Comparison of ENCODE assay signal across 25 mouse cellular contexts in genomic region chr10:117799806-117800205, GRCm38 (mm10). TPM values are rescaled to one million over a fixed set of nuclear protein-coding genes. Genes with fewer than 3 reads are reported as not detected.
A peak's percentile ranks its signal among the peaks of the same experiment; 100 is the strongest.
DNase-seq lines count a peak whose midpoint lies in the region; ATAC-seq and TF ChIP-seq lines count a peak whose summit lies in the region.
"Had no signal": no experiment of that assay in that cellular context is flagged by ENCODE, and none has a peak within 500 bp of the region (broad histone marks: within the 10 kb centered on the region; RNA-seq: fewer than 3 reads in every experiment).

No protein-coding gene starts in this region.

- no peak overlapping the region for H3K9ac ChIP-seq in forebrain, embryonic 11.5 days (ENCODE audit: low read length)
- H3K9ac ChIP-seq in forebrain, postnatal 0 days: no peak overlapping the region
- H3K9ac ChIP-seq in stomach, postnatal 0 days (ENCODE audit: low read length): no peak overlapping the region
- H3K9ac ChIP-seq: embryonic facial prominence, embryonic 15.5 days; forebrain, embryonic 15.5 days; heart, embryonic 12.5 days; hindbrain, embryonic 12.5 days had no signal

- no peaks in the 10 kb centered on the region for H3K36me3 ChIP-seq in forebrain, embryonic 11.5 days (ENCODE audit: control insufficient read depth, insufficient read depth, low read length)
- no peaks in the 10 kb centered on the region for H3K36me3 ChIP-seq in forebrain, postnatal 0 days (ENCODE audit: insufficient read depth)
- H3K36me3 ChIP-seq in kidney, adult 2 months (ENCODE audit: control insufficient read depth, insufficient read depth, low read length): no peaks in the 10 kb centered on the region
- H3K36me3 ChIP-seq in stomach, postnatal 0 days (ENCODE audit: control insufficient read depth, insufficient read depth, low read length): no peaks in the 10 kb centered on the region
- H3K36me3 ChIP-seq: embryonic facial prominence, embryonic 15.5 days; forebrain, embryonic 10.5 days; forebrain, embryonic 15.5 days; G1E; heart, embryonic 12.5 days; hindbrain, embryonic 12.5 days had no signal

- DNase-seq in forebrain, embryonic 11.5 days (ENCODE audit: low spot score): peak; percentile 10
- no peak for DNase-seq in forebrain, postnatal 0 days
- peak; percentile 17 for DNase-seq in kidney, adult 2 months
- no peak for DNase-seq in kidney, adult 9 months
- DNase-seq in induced T-regulatory cell, adult 2 months (ENCODE audit: low read depth): peak; percentile 16
- DNase-seq in stomach, postnatal 0 days (ENCODE audit: low spot score): no peak
- DNase-seq in left cerebral cortex, adult 2 months (ENCODE audit: extremely low spot score in 1 of 2, low spot score in 2 of 2): no peak
- DNase-seq: adrenal gland, postnatal 10 days; B cell, adult 2 months; cerebellum, adult 11 months; cerebellum, adult 8-10 months; cerebellum, postnatal 14 days; embryo, embryonic 11 days; gastrocnemius, postnatal 10 days; heart, postnatal 4 days had no signal

- TF ChIP-seq EP300 in stomach, postnatal 0 days (optimal IDR thresholded peaks at IDR 0.05): no peak

- H3K9me3 ChIP-seq in forebrain, embryonic 11.5 days (ENCODE audit: control insufficient read depth, low read length): no peaks in the 10 kb centered on the region; the same call in 1 of the 2 replicates
- H3K9me3 ChIP-seq in forebrain, postnatal 0 days (ENCODE audit: low read length): no peaks in the 10 kb centered on the region
- no peaks in the 10 kb centered on the region for H3K9me3 ChIP-seq in stomach, postnatal 0 days (ENCODE audit: control insufficient read depth, low read length)
- H3K9me3 ChIP-seq: embryonic facial prominence, embryonic 15.5 days; forebrain, embryonic 10.5 days; forebrain, embryonic 15.5 days; hindbrain, embryonic 12.5 days had no signal

- H3K4me3 ChIP-seq in forebrain, embryonic 11.5 days (ENCODE audit: low read depth, low read length): no peak overlapping the region
- no peak overlapping the region for H3K4me3 ChIP-seq in forebrain, postnatal 0 days (ENCODE audit: low read depth, low read length)
- no peak overlapping the region for H3K4me3 ChIP-seq in kidney, adult 2 months (ENCODE audit: insufficient read depth, low read depth, low read length)
- no peak overlapping the region for H3K4me3 ChIP-seq in stomach, postnatal 0 days (ENCODE audit: low read depth, low read length)
- no peak overlapping the region for H3K4me3 ChIP-seq in left cerebral cortex, adult 2 months
- H3K4me3 ChIP-seq: embryonic facial prominence, embryonic 15.5 days; erythroblast, embryonic 14.5 days; forebrain, embryonic 10.5 days; forebrain, embryonic 15.5 days; heart, adult 2 months; heart, embryonic 12.5 days; hindbrain, embryonic 12.5 days had no signal

- no peak for TF ChIP-seq POLR2A in kidney, adult 2 months (IDR thresholded peaks at IDR 0.05; ENCODE audit: low read depth, low read length)

- no peak overlapping the region for H3K4me2 ChIP-seq in forebrain, embryonic 11.5 days (ENCODE audit: low read depth, low read length, severe bottlenecking)
- no peak overlapping the region for H3K4me2 ChIP-seq in forebrain, postnatal 0 days (ENCODE audit: low read depth)
- H3K4me2 ChIP-seq in stomach, postnatal 0 days (replicated peaks; ENCODE audit: low read depth): no peak overlapping the region
- H3K4me2 ChIP-seq: embryonic facial prominence, embryonic 15.5 days; forebrain, embryonic 15.5 days; heart, embryonic 12.5 days; hindbrain, embryonic 12.5 days had no signal

- TF ChIP-seq CTCF in forebrain, postnatal 0 days (IDR thresholded peaks at IDR 0.05; ENCODE audit: low read depth): no peak
- no peak for TF ChIP-seq CTCF in kidney, adult 2 months (conservative IDR thresholded peaks at IDR 0.05; ENCODE audit: insufficient read depth, insufficient read length, low read depth, low read length)
- TF ChIP-seq CTCF in stomach, postnatal 0 days (IDR thresholded peaks at IDR 0.05; ENCODE audit: low read depth): no peak
- TF ChIP-seq CTCF in left cerebral cortex, adult 2 months (IDR thresholded peaks at IDR 0.05): no peak

- no peaks in the 10 kb centered on the region for H3K27me3 ChIP-seq in forebrain, embryonic 11.5 days (ENCODE audit: control insufficient read depth, insufficient read depth, low read length)
- no peaks in the 10 kb centered on the region for H3K27me3 ChIP-seq in forebrain, postnatal 0 days (ENCODE audit: insufficient read depth, low read length)
- H3K27me3 ChIP-seq in kidney, adult 2 months (replicated peaks; ENCODE audit: control insufficient read depth, insufficient read depth, low read length): no peaks in the 10 kb centered on the region
- H3K27me3 ChIP-seq in stomach, postnatal 0 days (ENCODE audit: control insufficient read depth, insufficient read depth, low read length): no peaks in the 10 kb centered on the region
- H3K27me3 ChIP-seq: embryonic facial prominence, embryonic 15.5 days; forebrain, embryonic 15.5 days; heart, embryonic 12.5 days; hindbrain, embryonic 12.5 days had no signal

- ATAC-seq in forebrain, embryonic 11.5 days (replicated peaks; ENCODE audit: low FRiP score): no peak
- ATAC-seq in forebrain, postnatal 0 days: no peak
- 0 out of 2 replicates have a peak, but pooled peaks have one; percentile 19 for ATAC-seq in stomach, postnatal 0 days (ENCODE audit: low FRiP score, low TSS enrichment)
- ATAC-seq: CD4-positive, CD25-positive, alpha-beta regulatory T cell, adult 4 months; forebrain, embryonic 15.5 days; hindbrain, embryonic 16.5 days had no signal

- no peak overlapping the region for H3K27ac ChIP-seq in forebrain, embryonic 11.5 days (ENCODE audit: low read depth, low read length)
- no peak overlapping the region for H3K27ac ChIP-seq in forebrain, postnatal 0 days (ENCODE audit: low read depth, low read length)
- H3K27ac ChIP-seq in kidney, adult 2 months (ENCODE audit: insufficient read depth, low read depth, low read length): no peak overlapping the region
- no peak overlapping the region for H3K27ac ChIP-seq in stomach, postnatal 0 days (replicated peaks)
- no peak overlapping the region for H3K27ac ChIP-seq in left cerebral cortex, adult 2 months
- H3K27ac ChIP-seq: embryonic facial prominence, embryonic 15.5 days; forebrain, embryonic 10.5 days; forebrain, embryonic 15.5 days; heart, adult 2 months; hindbrain, embryonic 12.5 days had no signal

- no peaks in the 10 kb centered on the region for H3K4me1 ChIP-seq in forebrain, embryonic 11.5 days (replicated peaks; ENCODE audit: control insufficient read depth, insufficient read depth, low read length)
- H3K4me1 ChIP-seq in forebrain, postnatal 0 days (ENCODE audit: insufficient read depth): no peaks in the 10 kb centered on the region
- H3K4me1 ChIP-seq in kidney, adult 2 months (ENCODE audit: control insufficient read depth, insufficient read depth, low read length): peaks cover 6% of the 10 kb centered on the region; the same call in 1 of the 2 replicates
- H3K4me1 ChIP-seq in stomach, postnatal 0 days (replicated peaks; ENCODE audit: control insufficient read depth, insufficient read depth): no peaks in the 10 kb centered on the region
- H3K4me1 ChIP-seq: embryonic facial prominence, embryonic 15.5 days; forebrain, embryonic 10.5 days; forebrain, embryonic 15.5 days; heart, embryonic 12.5 days; hindbrain, embryonic 12.5 days had no signal

- intact Hi-C loops in left cerebral cortex, adult 2 months (cut with DNase I): loop anchor here (5.0 kb wide), 1 partner anchor 312 kb away; no protein-coding TSS in a partner anchor

- WGBS in forebrain, embryonic 11.5 days: 93% methylated on average over 11 of the region's 11 CpGs
- 94% methylated on average over 11 of the region's 11 CpGs for WGBS in forebrain, postnatal 0 days
- 76% methylated on average over 11 of the region's 11 CpGs for WGBS in kidney, adult 2 months
- WGBS in stomach, postnatal 0 days: 57% methylated on average over 11 of the region's 11 CpGs

RNA-seq across cellular contexts. Expression of gene Nup107, which starts 7.3 kb away (rescaled TPM):
- 101 and 104 TPM in 2 replicates for polyA plus RNA-seq in forebrain, embryonic 11.5 days (2014; fragmentation: Nextera tagmentation; extraction: Ambion mirVana)
- 28.0 and 38.8 TPM in 2 replicates for total RNA-seq in forebrain, postnatal 0 days (2014; rRNA removed)
- 22.0 and 27.1 TPM in 2 replicates for polyA plus RNA-seq in forebrain, postnatal 0 days (2015; fragmentation: Nextera tagmentation; extraction: Ambion mirVana)
- 3.7 and 4.6 TPM in 2 replicates for polyA plus RNA-seq in kidney, adult 2 months (2012; rRNA removed)
- polyA plus RNA-seq in stomach, postnatal 0 days (2015; fragmentation: Nextera tagmentation; extraction: Ambion mirVana): 14.4 and 16.5 TPM in 2 replicates
- 10 to 100 TPM; 13.4 to 15.9 TPM for total RNA-seq in left cerebral cortex, adult 2 months (2021)

RNA-seq across cellular contexts. Expression of gene Rap1b, which starts 46.0 kb away (rescaled TPM):
- 150 and 156 TPM in 2 replicates for polyA plus RNA-seq in forebrain, embryonic 11.5 days (2014; fragmentation: Nextera tagmentation; extraction: Ambion mirVana)
- 65.2 and 66.3 TPM in 2 replicates for total RNA-seq in forebrain, postnatal 0 days (2014; rRNA removed)
- 126 and 148 TPM in 2 replicates for polyA plus RNA-seq in forebrain, postnatal 0 days (2015; fragmentation: Nextera tagmentation; extraction: Ambion mirVana)
- polyA plus RNA-seq in kidney, adult 2 months (2012; rRNA removed): 23.2 and 38.2 TPM in 2 replicates
- polyA plus RNA-seq in stomach, postnatal 0 days (2015; fragmentation: Nextera tagmentation; extraction: Ambion mirVana): 130 and 132 TPM in 2 replicates
- total RNA-seq in left cerebral cortex, adult 2 months (2021): 10 to 100 TPM; 59.7 to 61.2 TPM

RNA-seq across cellular contexts. Expression of gene Slc35e3, which starts 53.6 kb away (rescaled TPM):
- polyA plus RNA-seq in forebrain, embryonic 11.5 days (2014; fragmentation: Nextera tagmentation; extraction: Ambion mirVana): 21.9 and 22.2 TPM in 2 replicates
- total RNA-seq in forebrain, postnatal 0 days (2014; rRNA removed): 22.1 and 28.3 TPM in 2 replicates
- polyA plus RNA-seq in forebrain, postnatal 0 days (2015; fragmentation: Nextera tagmentation; extraction: Ambion mirVana): 17.0 and 22.9 TPM in 2 replicates
- polyA plus RNA-seq in kidney, adult 2 months (2012; rRNA removed): 37.1 and 39.1 TPM in 2 replicates
- polyA plus RNA-seq in stomach, postnatal 0 days (2015; fragmentation: Nextera tagmentation; extraction: Ambion mirVana): 19.4 and 21.0 TPM in 2 replicates
- total RNA-seq in left cerebral cortex, adult 2 months (2021): 10 to 100 TPM; 27.7 to 28.8 TPM
- polyA plus RNA-seq: erythroblast, embryonic 14.5 days had no signal

Comparison
In these comparisons a context has a peak if more than half of its experiments do, and no peak if none do; other contexts are left out.
1. DNase-seq: peak in forebrain, embryonic 11.5 days (single experiment), kidney, adult 2 months (single experiment) and induced T-regulatory cell, adult 2 months (single experiment); none in forebrain, postnatal 0 days (single experiment), kidney, adult 9 months (single experiment), stomach, postnatal 0 days (single experiment) and left cerebral cortex, adult 2 months (0 of 2).